Mouse (Mus musculus) urinary bladder, postnatal 25 days (tissue): ENCODE results near the gene Igf1r.
"Not testable (repeated sequence)": the region's sequence is repeated elsewhere in the genome, so short reads cannot be mapped to it uniquely, and the experiment has no call there.

ENCODE experiments used
- DNase-seq: peaks from one replicate; pipeline ENCODE4 v3.0.0; 2022; ENCODE audit warnings: low spot score

Igf1r gene

GRCm38 (mm10) chr7:68272607-68273006 is 320.0 kb downstream of the Igf1r start:
- DNase-seq = no peak

GRCm38 (mm10) chr7:68273515-68273914 is 320.9 kb downstream of the Igf1r start, which contains the start of gene Fam169b:
TSS of gene Fam169b (plus strand) at chr7:68273839.
- DNase-seq = no peak

GRCm38 (mm10) chr7:68274218-68274617 is 321.6 kb downstream of the Igf1r start:
- DNase-seq = no peak

- no peak for DNase-seq
These were observed 322.3 kb downstream of the Igf1r start for GRCm38 (mm10) chr7:68274951-68275350.

GRCm38 (mm10) chr7:68275445-68275837 is 322.8 kb downstream of the Igf1r start:
- DNase-seq = not testable (repeated sequence)

- DNase-seq = no peak
These were observed 323.5 kb downstream of the Igf1r start for GRCm38 (mm10) chr7:68275838-68276731.

GRCm38 (mm10) chr7:68277054-68277896 is 324.6 kb downstream of the Igf1r start:
- DNase-seq = no peak

- DNase-seq = no peak
These were observed 325.3 kb downstream of the Igf1r start for GRCm38 (mm10) chr7:68277897-68278270.

GRCm38 (mm10) chr7:68278385-68278784 is 325.8 kb downstream of the Igf1r start:
- DNase-seq = no peak

- no peak for DNase-seq
These were observed 326.3 kb downstream of the Igf1r start for GRCm38 (mm10) chr7:68278908-68279307.

- DNase-seq = no peak
These were observed 326.9 kb downstream of the Igf1r start for GRCm38 (mm10) chr7:68279481-68279880.

- no peak for DNase-seq
These were observed 327.8 kb downstream of the Igf1r start for GRCm38 (mm10) chr7:68280352-68280869.

- no peak for DNase-seq
These were observed 328.7 kb downstream of the Igf1r start for GRCm38 (mm10) chr7:68281341-68281740.

- no peak for DNase-seq
These were observed 329.9 kb downstream of the Igf1r start for GRCm38 (mm10) chr7:68282304-68283132.

- not testable (repeated sequence) for DNase-seq
These were observed 330.5 kb downstream of the Igf1r start for GRCm38 (mm10) chr7:68283133-68283520.
